Mouse (Mus musculus) bone marrow, adult 2 months (tissue): ENCODE results near the gene Pole2. TPM values are rescaled to one million over a fixed set of nuclear protein-coding genes. Genes with fewer than 3 reads are reported as not detected.

ENCODE experiments used
- H3K27ac ChIP-seq: fragments of 200-500 bp; 2 replicates; pipeline ENCODE4 v1.5.1; 2012; ENCODE audit warnings: low read depth, mild to moderate bottlenecking, control low read depth, inconsistent platforms, low read length; ENCODE audit not compliant: control insufficient read depth, poor library complexity, insufficient read depth
- H3K4me1 ChIP-seq: fragments of 200-500 bp; 2 replicates; pipeline ENCODE4 v1.6.1; 2011; ENCODE audit warnings: low read length; ENCODE audit not compliant: control insufficient read depth, insufficient read depth
- H3K4me3 ChIP-seq: fragments of 200-500 bp; replicated peaks from 2 replicates; pipeline ENCODE3; 2011; ENCODE audit warnings: mild to moderate bottlenecking, low read depth, low read length, control low read depth; ENCODE audit not compliant: control insufficient read depth
- CTCF ChIP-seq: fragments of 200-500 bp; IDR thresholded peaks from 2 replicates; pipeline ENCODE4 v1.5.1; 2011; ENCODE audit warnings: low read length, control low read depth; ENCODE audit not compliant: control insufficient read depth, insufficient read depth
- POLR2A ChIP-seq: fragments of 200-500 bp; IDR thresholded peaks from 2 replicates; pipeline ENCODE4 v1.6.1; 2011; ENCODE audit warnings: low read depth, mild to moderate bottlenecking, control low read depth, low read length, borderline replicate concordance; ENCODE audit not compliant: control insufficient read depth
- WGBS: fragments of 180-500 bp; shearing (Covaris S2); methylation state at CpG from one replicate; pipeline ENCODE4 v1.1.7; 2018; 5-methylcytosine and 5-hydroxymethylcytosine counted together
- polyA plus RNA-seq: library from polyadenylated mRNA; stranded (reverse); fragments of >200 nt; gene quantifications from 2 replicates; pipeline ENCODE4 v1.2.4, GENCODE M21; 2011; ENCODE audit warnings: low replicate concordance; ENCODE audit not compliant: missing spikeins, insufficient read depth, insufficient read length

Gene Pole2
- polyA plus RNA-seq, 1 experiment: 9.1 TPM

- WGBS: 97% methylated on average over 1 of the region's 1 CpGs
- Histone ChIP-seq H3K27ac (no peak overlapping the region), H3K4me1 (no peaks in the 10 kb centered on the region), H3K4me3 (no peak overlapping the region)
- TF ChIP-seq CTCF: no peak
- no peak for TF ChIP-seq POLR2A
These were observed 37.5 kb downstream of the Pole2 start for GRCm38 (mm10) chr12:69190522-69190921.

- H3K27ac ChIP-seq: no peak overlapping the region
- WGBS: 90% methylated on average over 9 of the region's 9 CpGs
- H3K4me3 ChIP-seq: no peak overlapping the region
- peaks cover 1% of the 10 kb centered on the region; the same call in 1 of the 2 replicates for H3K4me1 ChIP-seq
- TF ChIP-seq POLR2A (no peak), CTCF (no peak)
These were observed 37.9 kb downstream of the Pole2 start for GRCm38 (mm10) chr12:69190074-69190473.

GRCm38 (mm10) chr12:69186811-69187471, 41.1 kb downstream of the Pole2 start:
- 45% methylated on average over 5 of the region's 5 CpGs for WGBS
- Histone ChIP-seq H3K4me3 (no peak overlapping the region), H3K4me1 (peaks cover 1% of the 10 kb centered on the region; the same call in 1 of the 2 replicates), H3K27ac (no peak overlapping the region)
- TF ChIP-seq POLR2A (no peak), CTCF (no peak)

GRCm38 (mm10) chr12:69185371-69185770, 42.6 kb downstream of the Pole2 start:
- Histone ChIP-seq H3K27ac (no peak overlapping the region), H3K4me1 (peaks cover 1% of the 10 kb centered on the region; the same call in 1 of the 2 replicates), H3K4me3 (peak overlapping the region; percentile 91)
- no peak for TF ChIP-seq CTCF
- no peak for TF ChIP-seq POLR2A
- 56% methylated on average over 7 of the region's 7 CpGs for WGBS

- TF ChIP-seq CTCF: no peak
- TF ChIP-seq POLR2A: no peak; the same call in 1 of the 2 replicates
- peaks cover 1% of the 10 kb centered on the region; the same call in 1 of the 2 replicates for H3K4me1 ChIP-seq
- H3K27ac ChIP-seq: peak overlapping the region; percentile 97
- peak overlapping the region; percentile 91 for H3K4me3 ChIP-seq
- WGBS: under 1% methylated on average over 86 of the region's 86 CpGs
These were observed 43.4 kb downstream of the Pole2 start for GRCm38 (mm10) chr12:69184342-69185295.

- TF ChIP-seq POLR2A: peak; percentile 97
- no peak for TF ChIP-seq CTCF
- WGBS: under 1% methylated on average over 84 of the region's 84 CpGs
- H3K4me1 ChIP-seq: peaks cover 1% of the 10 kb centered on the region; the same call in 1 of the 2 replicates
These were observed 44.2 kb downstream of the Pole2 start, which contains the start of the genes Rpl36al and Mgat2 for GRCm38 (mm10) chr12:69183583-69184308. Gene Rpl36al (minus strand): TSS chr12:69184083. Gene Mgat2 (plus strand): TSS chr12:69184157.

GRCm38 (mm10) chr12:69181800-69182199, 46.2 kb downstream of the Pole2 start:
- Histone ChIP-seq H3K4me3 (no peak overlapping the region), H3K27ac (no peak overlapping the region), H3K4me1 (peaks cover 1% of the 10 kb centered on the region; the same call in 1 of the 2 replicates)
- WGBS: 86% methylated on average over 4 of the region's 4 CpGs
- TF ChIP-seq POLR2A (no peak), CTCF (no peak)

More at GRCm38 (mm10) chr12:69183583-69184308, 44.2 kb downstream of the Pole2 start, which contains the start of the genes Rpl36al and Mgat2:
- Histone ChIP-seq H3K27ac (peak within 1 kb of the TSS; percentile 97), H3K4me3 (peak within 1 kb of the TSS; percentile 91)
